Mouse (Mus musculus) megakaryocyte, embryonic 14.5 days (primary cell): ENCODE data around the gene Fbxl12. TPM values are rescaled to one million over a fixed set of nuclear protein-coding genes. Genes with fewer than 3 reads are reported as not detected.
A peak's percentile ranks its signal among the peaks of the same experiment; 100 is the strongest.

ENCODE experiments used
- H3K27me3 ChIP-seq: replicated peaks from 2 replicates; pipeline ENCODE3; 2012; ENCODE audit warnings: inconsistent platforms
- H3K36me3 ChIP-seq: replicated peaks from 2 replicates; pipeline ENCODE3; 2012; ENCODE audit warnings: low read length, inconsistent platforms, mixed read lengths
- H3K4me1 ChIP-seq: 2 replicates; pipeline ENCODE4 v1.6.1; 2012; ENCODE audit warnings: inconsistent platforms
- H3K4me3 ChIP-seq: replicated peaks from 2 replicates; pipeline ENCODE3; 2012; ENCODE audit warnings: moderate library complexity, mild to moderate bottlenecking, inconsistent platforms
- H3K9me3 ChIP-seq: 2 replicates; pipeline ENCODE4 v1.6.1; 2012; ENCODE audit warnings: inconsistent platforms
- FLI1 ChIP-seq: IDR thresholded peaks from 2 replicates; pipeline ENCODE4 v1.6.1; 2012; ENCODE audit warnings: low read length, inconsistent platforms, mixed read lengths
- GATA1 ChIP-seq: IDR thresholded peaks from 3 replicates; pipeline ENCODE4 v1.6.1; 2012; ENCODE audit warnings: mixed read lengths, low read length, inconsistent platforms, borderline replicate concordance
- polyA plus RNA-seq: library from polyadenylated mRNA; stranded (reverse); fragments of >175 nt; gene quantifications from 2 replicates; pipeline ENCODE4 v1.2.3, GENCODE M21; 2012; ENCODE audit warnings: low replicate concordance; ENCODE audit not compliant: insufficient read depth

Gene Fbxl12
- polyA plus RNA-seq, 1 experiment = 20.8 TPM

- TF ChIP-seq GATA1 (no peak), FLI1 (no peak)
- peak within 1 kb of the TSS; percentile 93 for H3K4me3 ChIP-seq
- H3K27me3 ChIP-seq = peaks cover 7% of the 10 kb centered on the region
- H3K9me3 ChIP-seq = peaks cover 23% of the 10 kb centered on the region
- no peaks in the 10 kb centered on the region for H3K36me3 ChIP-seq
- peaks cover 11% of the 10 kb centered on the region for H3K4me1 ChIP-seq
Observed at GRCm38 (mm10) chr9:20581175-20581634, 63.4 kb downstream of the Fbxl12 start, which contains the start of gene Zfp846. Zfp846 (plus strand) TSS chr9:20581291.

GRCm38 (mm10) chr9:20576591-20576990 is 68.0 kb downstream of the Fbxl12 start:
- TF ChIP-seq GATA1 = no peak
- no peak for TF ChIP-seq FLI1
- Histone ChIP-seq H3K4me1 (peaks cover 8% of the 10 kb centered on the region), H3K36me3 (no peaks in the 10 kb centered on the region), H3K27me3 (peaks cover 14% of the 10 kb centered on the region), H3K4me3 (no peak overlapping the region), H3K9me3 (peaks cover 12% of the 10 kb centered on the region)

- TF ChIP-seq FLI1 = no peak
- no peak for TF ChIP-seq GATA1
- Histone ChIP-seq H3K36me3 (no peaks in the 10 kb centered on the region), H3K9me3 (peaks cover 12% of the 10 kb centered on the region)
Observed at GRCm38 (mm10) chr9:20571060-20571459, 73.5 kb downstream of the Fbxl12 start.

More at GRCm38 (mm10) chr9:20571060-20571459, 73.5 kb downstream of the Fbxl12 start:
- Histone ChIP-seq H3K4me3 (no peak overlapping the region), H3K4me1 (no peaks in the 10 kb centered on the region), H3K27me3 (peaks cover 7% of the 10 kb centered on the region)

Other genes with a start within 250 kb of the Fbxl12 start
- gene Zfp26, start 184.6 kb downstream of the Fbxl12 start, polyA plus RNA-seq = 0.08 and 0.24 TPM in 2 replicates
- gene Zfp426, start 152.0 kb downstream of the Fbxl12 start, polyA plus RNA-seq = 0.37 and 1.2 TPM in 2 replicates
- gene Zfp266, start 123.3 kb downstream of the Fbxl12 start, polyA plus RNA-seq = 0.26 and 0.56 TPM in 2 replicates
- 1.6 TPM in 1 of 2 replicates, not detected in the other for gene Zfp846, start 63.5 kb downstream of the Fbxl12 start, polyA plus RNA-seq
- gene Ubl5, start 1.9 kb downstream of the Fbxl12 start, polyA plus RNA-seq = 15.3 TPM in 1 of 2 replicates, not detected in the other
- gene Pin1, start 7.3 kb upstream of the Fbxl12 start, polyA plus RNA-seq = 8.5 and 31.8 TPM in 2 replicates
- 0.16 TPM in 1 of 2 replicates, not detected in the other for gene Olfm2, start 101.6 kb upstream of the Fbxl12 start, polyA plus RNA-seq
- 0.02 TPM in 1 of 2 replicates, not detected in the other for gene Col5a3, start 170.3 kb upstream of the Fbxl12 start, polyA plus RNA-seq
- not detected in 2 replicates for gene Rdh8, start 173.7 kb upstream of the Fbxl12 start, polyA plus RNA-seq
- 39.0 and 51.7 TPM in 2 replicates for gene A230050P20Rik, start 223.9 kb upstream of the Fbxl12 start, polyA plus RNA-seq
- 4.7 and 5.1 TPM in 2 replicates for gene Angptl6, start 235.0 kb upstream of the Fbxl12 start, polyA plus RNA-seq
- 84.5 and 137 TPM in 2 replicates for gene Ppan, start 243.4 kb upstream of the Fbxl12 start, polyA plus RNA-seq